Mouse (Mus musculus) C2C12 (cell line): Measurements from ENCODE around the gene Dnajc6.

Experiments
- CEBPB ChIP-seq: IDR thresholded peaks from one replicate; pipeline ENCODE4 v1.6.1; 2011; ENCODE audit warnings: low read depth, mild to moderate bottlenecking, control low read depth, moderate library complexity
- CTCF ChIP-seq: IDR thresholded peaks from one replicate; pipeline ENCODE4 v1.5.1; 2011; ENCODE audit not compliant: control insufficient read depth, insufficient read depth, insufficient read length
- FOSL1 ChIP-seq: IDR thresholded peaks from one replicate; pipeline ENCODE4 v1.8.0; 2011; ENCODE audit warnings: mild to moderate bottlenecking, low read length; ENCODE audit not compliant: poor library complexity, insufficient read depth, severe bottlenecking
- MAX ChIP-seq: IDR thresholded peaks from one replicate; pipeline ENCODE4 v1.6.1; 2011; ENCODE audit warnings: mild to moderate bottlenecking, control low read depth
- MYOD1 ChIP-seq: IDR thresholded peaks from one replicate; pipeline ENCODE4 v1.6.1; 2011; ENCODE audit warnings: low read depth; ENCODE audit not compliant: control insufficient read depth, insufficient read length

GRCm38 (mm10) chr4:101647976-101648642 lies 151.7 kb downstream of the Dnajc6 start:
- TF ChIP-seq CTCF (no peak), CEBPB (no peak), FOSL1 (no peak), MYOD1 (no peak), MAX (no peak)
